Mouse (Mus musculus) C2C12 (cell line): ENCODE data around the gene Cacna1c.

Experiments
- CTCF ChIP-seq: IDR thresholded peaks from one replicate; pipeline ENCODE4 v1.5.1; 2011; ENCODE audit not compliant: control insufficient read depth, insufficient read depth, insufficient read length
- MAX ChIP-seq: IDR thresholded peaks from one replicate; pipeline ENCODE4 v1.6.1; 2011; ENCODE audit warnings: mild to moderate bottlenecking, control low read depth

DNA sequence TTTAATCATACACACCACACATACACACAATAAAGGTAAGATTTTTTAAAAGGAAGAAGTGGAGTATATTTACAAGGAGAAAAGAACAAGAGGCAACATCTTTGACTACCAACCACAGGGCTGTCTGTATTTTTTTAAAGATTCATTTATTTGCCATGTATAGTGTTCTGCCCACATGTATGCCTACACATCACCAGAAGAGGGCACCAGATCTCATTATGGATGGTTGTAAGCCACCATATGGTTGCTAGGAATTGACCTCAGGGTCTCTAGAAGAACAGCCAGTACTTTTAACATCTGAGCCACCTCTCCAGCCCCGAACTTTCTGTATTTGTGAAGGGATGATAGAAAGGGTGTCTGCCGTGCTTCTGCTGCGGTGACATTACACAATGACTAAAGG is 79.9 kb downstream of the Cacna1c start:
- TF ChIP-seq CTCF (no peak), MAX (no peak)
